Mouse (Mus musculus): Measurements from ENCODE around the gene Lxn.
A peak's percentile ranks its signal among the peaks of the same experiment; 100 is the strongest.

Lxn gene

GRCm38 (mm10) chr3:67459881-67460280 is 3.8 kb downstream of the Lxn start:
- DNase-seq (ENCODE audit: low spot score), result no peak

GRCm38 (mm10) chr3:67450601-67451210 is 13.0 kb downstream of the Lxn start:
- peak; percentile 68 for DNase-seq (ENCODE audit: low spot score)

- DNase-seq (ENCODE audit: low spot score), result no peak
These were observed 14.1 kb downstream of the Lxn start for GRCm38 (mm10) chr3:67449660-67450059.

GRCm38 (mm10) chr3:67447143-67447542 is 16.6 kb downstream of the Lxn start:
- DNase-seq (ENCODE audit: low spot score), result no peak

GRCm38 (mm10) chr3:67434011-67434410 is 29.7 kb downstream of the Lxn start:
- no peak for DNase-seq (ENCODE audit: low spot score)

GRCm38 (mm10) chr3:67429999-67430380 is 33.7 kb downstream of the Lxn start, which contains the start of gene Gfm1:
TSS of gene Gfm1 (plus strand) at chr3:67430096.
- DNase-seq (ENCODE audit: low spot score), result peak; percentile 90

GRCm38 (mm10) chr3:67429338-67429998 is 34.3 kb downstream of the Lxn start:
- DNase-seq (ENCODE audit: low spot score), result no peak

Data from lung, postnatal 25 days (tissue).